Mouse (Mus musculus) MEL (cell line): ENCODE data around the gene Gpr26. TPM values are rescaled to one million over a fixed set of nuclear protein-coding genes. Genes with fewer than 3 reads are reported as not detected.

Source experiments
- DNase-seq: peaks from one replicate; pipeline ENCODE4 v3.0.0; 2011; ENCODE audit warnings: low read depth, low spot score
- H3K27ac ChIP-seq: 2 replicates; pipeline ENCODE4 v1.5.1; 2012; ENCODE audit warnings: low read depth, mild to moderate bottlenecking, control low read depth, low read length, moderate library complexity; ENCODE audit not compliant: control insufficient read depth
- H3K27me3 ChIP-seq, 2 experiments: fragments of 150-350 bp in 1 of 2; sonication (generic) in 1 of 2; 2 replicates each; pipeline ENCODE4 v1.6.1; 2012; ENCODE audit warnings: low read length in 2 of 2, mild to moderate bottlenecking in 2 of 2, improper control_type of control experiment in 1 of 2, moderate library complexity in 1 of 2; ENCODE audit not compliant: insufficient read depth in 2 of 2, control insufficient read depth in 1 of 2
- H3K36me3 ChIP-seq, 2 experiments: 2 replicates each; pipeline ENCODE4 v1.6.1; 2012 to 2014; ENCODE audit warnings: low read length in 2 of 2, improper control_type of control experiment in 1 of 2, inconsistent platforms in 1 of 2, mild to moderate bottlenecking in 1 of 2; ENCODE audit not compliant: insufficient read depth in 2 of 2, control insufficient read depth in 1 of 2
- H3K4me1 ChIP-seq, 2 experiments: fragments of 150-350 bp in 1 of 2; sonication (generic) in 1 of 2; 2 replicates each; pipeline ENCODE4 v1.6.1; 2012; ENCODE audit warnings: low read length in 2 of 2, improper control_type of control experiment in 1 of 2, mild to moderate bottlenecking in 1 of 2; ENCODE audit not compliant: insufficient read depth in 2 of 2, control insufficient read depth in 1 of 2
- H3K4me3 ChIP-seq, 2 experiments: fragments of 150-350 bp in 1 of 2; sonication (generic) in 1 of 2; 2 replicates each; pipeline ENCODE4 v1.5.1; 2012; ENCODE audit warnings: low read depth in 2 of 2, low read length in 2 of 2, mild to moderate bottlenecking in 2 of 2, moderate library complexity in 2 of 2, control low read depth in 1 of 2, improper control_type of control experiment in 1 of 2; ENCODE audit not compliant: control insufficient read depth in 1 of 2, insufficient read depth in 1 of 2
- H3K79me2 ChIP-seq: 2 replicates; pipeline ENCODE4 v1.6.1; 2012; ENCODE audit warnings: mild to moderate bottlenecking, low read length, moderate library complexity; ENCODE audit not compliant: control insufficient read depth, poor library complexity, insufficient read depth
- H3K9ac ChIP-seq: 2 replicates; pipeline ENCODE4 v1.6.1; 2012; ENCODE audit warnings: low read depth, mild to moderate bottlenecking, control low read depth, low read length, moderate library complexity; ENCODE audit not compliant: control insufficient read depth, poor library complexity, severe bottlenecking
- H3K9me3 ChIP-seq: fragments of 150-350 bp; sonication (generic); replicated peaks from 2 replicates; pipeline ENCODE4 v1.6.1; 2012; ENCODE audit warnings: mild to moderate bottlenecking, low read length, improper control_type of control experiment, moderate library complexity; ENCODE audit not compliant: insufficient read depth
- CHD1 ChIP-seq: IDR thresholded peaks from 2 replicates; pipeline ENCODE4 v1.6.1; 2012; ENCODE audit warnings: low read depth, mild to moderate bottlenecking, inconsistent platforms, low read length, improper control_type of control experiment
- CHD2 ChIP-seq: IDR thresholded peaks from 2 replicates; pipeline ENCODE4 v1.6.1; 2011; ENCODE audit warnings: low read length, improper control_type of control experiment
- ELF1 ChIP-seq: IDR thresholded peaks from 2 replicates; pipeline ENCODE4 v1.6.1; 2014; ENCODE audit warnings: low read depth, mild to moderate bottlenecking, inconsistent platforms, low read length, improper control_type of control experiment, moderate library complexity
- EP300 ChIP-seq, 2 experiments: IDR thresholded peaks; 2 replicates each; pipeline ENCODE4 v1.6.1; 2011; ENCODE audit warnings: improper control_type of control experiment in 2 of 2, low read length in 2 of 2, low read depth in 1 of 2, mild to moderate bottlenecking in 1 of 2
- ETS1 ChIP-seq: IDR thresholded peaks from 2 replicates; pipeline ENCODE4 v1.6.1; 2012; ENCODE audit warnings: low read depth, mild to moderate bottlenecking, inconsistent platforms, low read length, improper control_type of control experiment, moderate library complexity
- GATA1 ChIP-seq: IDR thresholded peaks from 2 replicates; pipeline ENCODE4 v1.6.1; 2011; ENCODE audit warnings: low read depth, low read length, improper control_type of control experiment
- HCFC1 ChIP-seq: IDR thresholded peaks from 2 replicates; pipeline ENCODE4 v1.6.1; 2012; ENCODE audit warnings: low read depth, mild to moderate bottlenecking, inconsistent platforms, low read length, improper control_type of control experiment, moderate library complexity
- JUND ChIP-seq: IDR thresholded peaks from 2 replicates; pipeline ENCODE4 v1.6.1; 2011; ENCODE audit warnings: low read depth, mild to moderate bottlenecking, improper control_type of control experiment, low read length
- KAT2A ChIP-seq: conservative IDR thresholded peaks from 2 replicates; pipeline ENCODE4 v1.6.1; 2012; ENCODE audit warnings: low read depth, low read length, improper control_type of control experiment, inconsistent platforms
- MAFK ChIP-seq: IDR thresholded peaks from 2 replicates; pipeline ENCODE4 v1.6.1; 2011; ENCODE audit warnings: low read depth, mild to moderate bottlenecking, low read length, improper control_type of control experiment, borderline replicate concordance
- MAX ChIP-seq: IDR thresholded peaks from 2 replicates; pipeline ENCODE4 v1.6.1; 2011; ENCODE audit warnings: low read length, improper control_type of control experiment
- MAZ ChIP-seq: IDR thresholded peaks from 2 replicates; pipeline ENCODE4 v1.6.1; 2012; ENCODE audit warnings: low read depth, mild to moderate bottlenecking, inconsistent platforms, low read length, improper control_type of control experiment
- MEF2A ChIP-seq: IDR thresholded peaks from 2 replicates; pipeline ENCODE4 v1.6.1; 2014; ENCODE audit warnings: low read depth, mild to moderate bottlenecking, inconsistent platforms, low read length, improper control_type of control experiment; ENCODE audit not compliant: poor library complexity, insufficient replicate concordance, severe bottlenecking; ENCODE audit errors: extremely low read depth
- MXI1 ChIP-seq: IDR thresholded peaks from 2 replicates; pipeline ENCODE4 v1.6.1; 2011; ENCODE audit warnings: mild to moderate bottlenecking, low read depth, low read length, improper control_type of control experiment
- MYB ChIP-seq: IDR thresholded peaks from 2 replicates; pipeline ENCODE4 v1.6.1; 2011; ENCODE audit warnings: mild to moderate bottlenecking, low read depth, low read length, improper control_type of control experiment
- MYC ChIP-seq: IDR thresholded peaks from 2 replicates; pipeline ENCODE4 v1.6.1; 2011; ENCODE audit warnings: low read depth, mild to moderate bottlenecking, low read length, improper control_type of control experiment, moderate library complexity
- NELFE ChIP-seq: IDR thresholded peaks from 2 replicates; pipeline ENCODE4 v1.6.1; 2011; ENCODE audit warnings: low read depth, low read length, improper control_type of control experiment
- POLR2AphosphoS2 ChIP-seq: IDR thresholded peaks from 2 replicates; pipeline ENCODE4 v1.6.1; 2011; ENCODE audit warnings: low read length, improper control_type of control experiment
- POLR2AphosphoS5 ChIP-seq: IDR thresholded peaks from 2 replicates; pipeline ENCODE4 v1.6.1; 2012; ENCODE audit warnings: low read depth, borderline replicate concordance, mild to moderate bottlenecking, inconsistent platforms, low read length, moderate library complexity, mixed read lengths
- TAL1 ChIP-seq: IDR thresholded peaks from 2 replicates; pipeline ENCODE4 v1.6.1; 2012; ENCODE audit warnings: mild to moderate bottlenecking, inconsistent platforms, low read length, moderate library complexity, mixed read lengths
- TBP ChIP-seq: IDR thresholded peaks from 2 replicates; pipeline ENCODE4 v1.8.0; 2011; ENCODE audit warnings: low read depth, low read length, improper control_type of control experiment
- TCF12 ChIP-seq: IDR thresholded peaks from 2 replicates; pipeline ENCODE4 v1.6.1; 2014; ENCODE audit warnings: low read depth, mild to moderate bottlenecking, inconsistent platforms, low read length, improper control_type of control experiment, moderate library complexity
- UBTF ChIP-seq: IDR thresholded peaks from 2 replicates; pipeline ENCODE4 v1.6.1; 2012; ENCODE audit warnings: low read depth, mild to moderate bottlenecking, inconsistent platforms, low read length, improper control_type of control experiment, moderate library complexity, borderline replicate concordance; ENCODE audit not compliant: insufficient read depth
- ZC3H11A ChIP-seq: IDR thresholded peaks from 2 replicates; pipeline ENCODE4 v1.6.1; 2012; ENCODE audit warnings: low read depth, mild to moderate bottlenecking, inconsistent platforms, low read length, improper control_type of control experiment
- ZKSCAN1 ChIP-seq: IDR thresholded peaks from 2 replicates; pipeline ENCODE4 v1.6.1; 2012; ENCODE audit warnings: low read depth, mild to moderate bottlenecking, inconsistent platforms, low read length, improper control_type of control experiment, moderate library complexity
- ZMIZ1 ChIP-seq: IDR thresholded peaks from 2 replicates; pipeline ENCODE4 v1.6.1; 2012; ENCODE audit warnings: low read depth, mild to moderate bottlenecking, inconsistent platforms, low read length, improper control_type of control experiment, moderate library complexity
- ZNF384 ChIP-seq: IDR thresholded peaks from 2 replicates; pipeline ENCODE4 v1.6.1; 2012; ENCODE audit warnings: low read depth, mild to moderate bottlenecking, inconsistent platforms, low read length, improper control_type of control experiment
- polyA plus RNA-seq, 2 experiments: library from polyadenylated mRNA; stranded (reverse) in 1 of 2; unstranded in 1 of 2; fragments of >175 nt in 1 of 2; fragments of >200 nt in 1 of 2; gene quantifications; 2 replicates each; pipeline versions ENCODE4 v1.2.1 to v1.2.4; 2012; ENCODE audit warnings: low replicate concordance in 2 of 2, low read depth in 1 of 2; ENCODE audit not compliant: insufficient read length in 2 of 2, insufficient read depth in 1 of 2, missing spikeins in 1 of 2
- total RNA-seq: library from RNA; depleted of rRNA; stranded (reverse); fragments of 300-350 nt; gene quantifications from 2 replicates; pipeline ENCODE4 v1.2.3, GENCODE M21; 2012; rRNA removed

Gpr26 gene
- total RNA-seq (not detected in 2 replicates), polyA plus RNA-seq (not detected)

DNA sequence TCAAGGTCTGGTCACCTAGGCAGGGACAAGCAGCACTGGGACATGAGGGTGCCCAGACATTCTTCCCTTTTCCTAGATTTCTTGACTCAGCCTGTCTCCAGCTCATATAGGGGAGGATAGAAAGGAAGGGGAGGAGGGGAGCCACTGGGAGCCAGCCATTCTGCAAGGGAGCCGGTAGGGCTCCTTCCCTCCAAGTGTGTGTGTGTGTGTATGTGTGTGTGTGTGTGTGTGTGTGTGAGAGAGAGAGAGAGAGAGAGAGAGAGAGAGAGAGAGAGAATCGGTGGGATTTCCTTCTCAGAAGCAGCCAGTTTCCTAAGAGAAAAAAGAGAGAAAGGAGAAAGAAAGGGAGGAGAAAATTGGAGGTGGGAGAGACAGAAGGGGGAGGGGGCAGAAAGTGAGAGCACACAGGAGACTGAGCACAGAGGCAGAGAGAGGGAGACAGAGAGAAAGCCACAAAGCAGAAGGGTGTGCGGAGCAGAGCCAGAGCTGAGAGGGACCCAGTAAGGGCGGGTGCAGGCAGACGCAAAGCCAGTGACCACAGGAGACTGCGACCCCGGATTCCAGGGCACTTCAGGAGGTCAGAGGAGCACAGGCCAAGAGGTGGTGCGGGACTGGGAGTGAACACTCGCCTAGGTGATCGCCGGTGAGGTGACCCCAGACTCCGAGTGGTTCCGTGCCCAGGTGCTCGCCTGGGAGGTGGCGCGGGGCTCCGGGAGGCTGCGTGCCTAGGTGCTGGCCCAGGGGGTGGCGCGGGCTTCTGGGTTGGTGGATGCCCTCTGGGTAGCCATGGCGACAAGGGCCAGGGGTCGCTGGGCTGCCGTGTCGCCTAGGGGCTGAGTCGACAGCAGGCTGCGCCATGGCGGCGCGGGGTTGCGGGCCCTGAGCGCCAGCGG lies at the start of gene Gpr26:
Gpr26 (plus strand) TSS at position 438 of the 893 bp plus-strand sequence.
- TF ChIP-seq HCFC1 (no peak), MXI1 (no peak), JUND (no peak), UBTF (no peak), GATA1 (no peak), POLR2AphosphoS2 (no peak), TAL1 (no peak), MAZ (no peak), EP300 (IDR thresholded peaks at IDR 0.05; ENCODE audit: low read depth in 1 of 2, low read length in 2 of 2) (no peak), NELFE (no peak), ZC3H11A (no peak), ZKSCAN1 (no peak), TCF12 (no peak), MAX (no peak)
- TF ChIP-seq, all 39 proteins: peak for 0
- no peaks in the 10 kb centered on the region for H3K9me3 ChIP-seq

DNA sequence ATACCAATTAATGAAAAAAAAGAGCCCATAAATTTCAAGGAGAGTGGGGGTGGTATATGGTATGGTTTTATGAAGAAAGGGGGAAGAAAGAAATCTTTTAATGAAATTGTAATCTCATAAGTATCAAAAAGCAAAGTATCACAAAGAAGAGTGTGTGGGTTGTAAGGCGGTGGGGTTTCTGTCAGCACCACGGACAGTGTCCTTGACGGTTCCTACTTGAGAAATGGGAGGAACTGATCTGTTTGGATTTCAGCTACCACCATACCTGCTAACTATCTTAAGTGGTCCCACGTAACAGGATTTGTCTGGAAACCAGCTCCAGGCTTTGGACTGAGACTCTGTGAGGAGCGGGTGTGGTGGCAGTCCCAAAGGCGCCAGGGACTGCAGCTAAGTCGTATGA lies 48.9 kb upstream of the Gpr26 start:
- Histone ChIP-seq H3K4me1 (no peaks in the 10 kb centered on the region), H3K27ac (no peak overlapping the region), H3K79me2 (no peaks in the 10 kb centered on the region), H3K9ac (no peak overlapping the region), H3K36me3 (no peaks in the 10 kb centered on the region), H3K4me3 (no peak overlapping the region), H3K27me3 (no peaks in the 10 kb centered on the region), H3K9me3 (no peaks in the 10 kb centered on the region)
- no peak for TF ChIP-seq CHD1
- no peak for TF ChIP-seq ZMIZ1
- no peak for TF ChIP-seq MYB
- no peak for TF ChIP-seq MAFK
- no peak for TF ChIP-seq CHD2
- TF ChIP-seq ZNF384: no peak
- TF ChIP-seq ZC3H11A: no peak
- TF ChIP-seq KAT2A: no peak
- TF ChIP-seq MXI1: no peak
- no peak for TF ChIP-seq ETS1
- no peak for TF ChIP-seq HCFC1
- no peak for TF ChIP-seq MEF2A
- no peak for TF ChIP-seq MYC
- no peak for TF ChIP-seq NELFE
- TF ChIP-seq ELF1: no peak
- TF ChIP-seq MAZ: no peak
- no peak for TF ChIP-seq TAL1
- TF ChIP-seq POLR2AphosphoS5: no peak
- TF ChIP-seq TBP: no peak
- DNase-seq: peak; percentile 27

More for the DNA sequence above, at the start of gene Gpr26:
- Histone ChIP-seq H3K4me1 (no peaks in the 10 kb centered on the region), H3K36me3 (no peaks in the 10 kb centered on the region), H3K4me3 (no peak within 1 kb of the TSS), H3K27me3 (no peaks in the 10 kb centered on the region), H3K27ac (no peak within 1 kb of the TSS), H3K9ac (no peak within 1 kb of the TSS), H3K79me2 (no peaks in the 10 kb centered on the region)
- no peak for DNase-seq
